Mouse (Mus musculus) liver, embryonic 14.5 days (tissue): ENCODE results near the gene Atp2a3. TPM values are rescaled to one million over a fixed set of nuclear protein-coding genes. Genes with fewer than 3 reads are reported as not detected.

Source experiments
- ATAC-seq: fragments of 200-750 bp; cut with Nextera tagmentation; 2 replicates; pipeline ENCODE4 v1.8.0; 2017; ENCODE audit warnings: moderate number of reproducible peaks, mild to moderate bottlenecking, moderate library complexity; ENCODE audit not compliant: insufficient read depth
- DNase-seq, 3 experiments: peaks; one replicate each; pipeline ENCODE4 v3.0.0-alpha.2; 2012 to 2013; ENCODE audit warnings: low read depth in 3 of 3, low spot score in 3 of 3
- H3K27ac ChIP-seq: fragments of 300-500 bp; sonication (generic); 2 replicates; pipeline ENCODE4 v1.5.1; 2014; ENCODE audit warnings: moderate library complexity, mild to moderate bottlenecking, control low read depth, inconsistent platforms
- H3K27me3 ChIP-seq: fragments of 300-500 bp; sonication (generic); 2 replicates; pipeline ENCODE4 v1.6.1; 2014; ENCODE audit warnings: mild to moderate bottlenecking, low read length, moderate library complexity; ENCODE audit not compliant: control insufficient read depth, insufficient read depth
- H3K36me3 ChIP-seq: fragments of 300-500 bp; sonication (generic); replicated peaks from 2 replicates; pipeline ENCODE4 v1.6.1; 2014; ENCODE audit warnings: low read depth; ENCODE audit not compliant: control insufficient read depth, insufficient read depth
- H3K4me1 ChIP-seq, 2 experiments: fragments of 200-500 bp in 1 of 2; fragments of 300-500 bp in 1 of 2; sonication (generic) in 1 of 2; replicated peaks; 2 replicates each; pipeline ENCODE4 v1.6.1; 2012 to 2014; ENCODE audit warnings: antibody characterized with exemption in 1 of 2, inconsistent platforms in 1 of 2, low read length in 1 of 2; ENCODE audit not compliant: control insufficient read depth in 2 of 2, insufficient read depth in 2 of 2
- H3K4me2 ChIP-seq: fragments of 300-500 bp; sonication (generic); 2 replicates; pipeline ENCODE4 v1.6.1; 2014; ENCODE audit warnings: low read depth, mild to moderate bottlenecking, control low read depth, moderate library complexity
- H3K4me3 ChIP-seq, 2 experiments: fragments of 200-500 bp in 1 of 2; fragments of 300-500 bp in 1 of 2; sonication (generic) in 1 of 2; 2 replicates each; pipeline ENCODE4 v1.5.1; 2012 to 2014; ENCODE audit warnings: low read depth in 2 of 2, low read length in 2 of 2, mild to moderate bottlenecking in 2 of 2, control low read depth in 1 of 2, inconsistent platforms in 1 of 2, moderate library complexity in 1 of 2; ENCODE audit not compliant: insufficient read depth in 1 of 2
- H3K9ac ChIP-seq: fragments of 300-500 bp; sonication (generic); replicated peaks from 2 replicates; pipeline ENCODE4 v1.6.1; 2014; ENCODE audit warnings: mild to moderate bottlenecking, control low read depth, moderate library complexity
- H3K9me3 ChIP-seq: fragments of 300-500 bp; sonication (generic); 2 replicates; pipeline ENCODE4 v1.6.1; 2016; ENCODE audit warnings: low read length, mixed read lengths; ENCODE audit not compliant: control insufficient read depth
- CTCF ChIP-seq: IDR thresholded peaks from 2 replicates; pipeline ENCODE4 v1.5.1; 2016; ENCODE audit warnings: antibody characterized with exemption, low read depth, control low read depth
- EP300 ChIP-seq: IDR thresholded peaks from 2 replicates; pipeline ENCODE4 v1.6.1; 2016; ENCODE audit warnings: antibody characterized with exemption, low read depth
- WGBS: fragments of 180-500 bp; shearing (Covaris S2); extraction: QIAGEN DNeasy Blood & Tissue Kit; methylation state at CpG from one replicate; pipeline ENCODE4 v1.1.7; 2014; ENCODE audit not compliant: insufficient replicate concordance; 5-methylcytosine and 5-hydroxymethylcytosine counted together
- polyA plus RNA-seq, 2 experiments: library from polyadenylated mRNA; depleted of rRNA in 1 of 2; stranded (reverse) in 1 of 2; unstranded in 1 of 2; fragments of >200 nt; fragmentation: Nextera tagmentation in 1 of 2; extraction: Ambion mirVana in 1 of 2; gene quantifications; 2 replicates each; pipeline versions ENCODE4 v1.2.1 to v1.2.3; 2012 to 2014

Gene Atp2a3
- polyA plus RNA-seq, 2 experiments: 6.4 to 6.7 TPM

- no peak overlapping the region for H3K4me2 ChIP-seq
- no peaks in the 10 kb centered on the region for H3K9me3 ChIP-seq
- H3K4me1 ChIP-seq: peaks cover 2 to 15% of the 10 kb centered on the region in 2 experiments; a peak in 2 of 4 replicates
- H3K4me3 ChIP-seq: no peak overlapping the region
- ATAC-seq (peak; percentile 18; the same call in 1 of the 2 replicates), DNase-seq (no peak)
- TF ChIP-seq EP300 (no peak), CTCF (no peak)
- H3K27me3 ChIP-seq: no peaks in the 10 kb centered on the region
- no peak overlapping the region for H3K27ac ChIP-seq
- H3K9ac ChIP-seq: no peak overlapping the region
- no peaks in the 10 kb centered on the region for H3K36me3 ChIP-seq
- WGBS: 10% methylated on average over 6 of the region's 6 CpGs
These were observed 15.0 kb upstream of the Atp2a3 start for GRCm38 (mm10) chr11:72945875-72946559.

- no peak overlapping the region for H3K9ac ChIP-seq
- H3K27me3 ChIP-seq: no peaks in the 10 kb centered on the region
- no peaks in the 10 kb centered on the region for H3K9me3 ChIP-seq
- H3K27ac ChIP-seq: no peak overlapping the region
- DNase-seq: no peak
- no peaks in the 10 kb centered on the region for H3K36me3 ChIP-seq
- H3K4me1 ChIP-seq: peaks cover 2 to 16% of the 10 kb centered on the region in 2 experiments; a peak in 2 of 4 replicates
- no peak overlapping the region for H3K4me2 ChIP-seq
- no peak for ATAC-seq
- WGBS: 10% methylated on average over 6 of the region's 6 CpGs
- TF ChIP-seq EP300: no peak
- H3K4me3 ChIP-seq: no peak overlapping the region
These were observed 14.3 kb upstream of the Atp2a3 start for GRCm38 (mm10) chr11:72946560-72947119.

GRCm38 (mm10) chr11:72947840-72948239 is 13.1 kb upstream of the Atp2a3 start:
- Histone ChIP-seq H3K4me1 (peaks cover 2 to 22% of the 10 kb centered on the region in 2 experiments; a peak in 2 of 4 replicates), H3K4me3 (no peak overlapping the region), H3K9me3 (no peaks in the 10 kb centered on the region), H3K27ac (no peak overlapping the region), H3K9ac (no peak overlapping the region), H3K27me3 (no peaks in the 10 kb centered on the region), H3K4me2 (no peak overlapping the region), H3K36me3 (no peaks in the 10 kb centered on the region)
- WGBS: 66% methylated on average over 11 of the region's 11 CpGs
- TF ChIP-seq EP300 (no peak), CTCF (no peak)
- ATAC-seq (no peak), DNase-seq (no peak)

- no peaks in the 10 kb centered on the region for H3K9me3 ChIP-seq
- ATAC-seq (no peak), DNase-seq (no peak)
- H3K4me3 ChIP-seq: no peak overlapping the region
- peaks cover 2 to 22% of the 10 kb centered on the region in 2 experiments; a peak in 2 of 4 replicates for H3K4me1 ChIP-seq
- H3K9ac ChIP-seq: no peak overlapping the region
- no peaks in the 10 kb centered on the region for H3K36me3 ChIP-seq
- no peak overlapping the region for H3K27ac ChIP-seq
- H3K4me2 ChIP-seq: no peak overlapping the region
- no peak for TF ChIP-seq CTCF
- no peak for TF ChIP-seq EP300
- H3K27me3 ChIP-seq: no peaks in the 10 kb centered on the region
- 47% methylated on average over 7 of the region's 7 CpGs for WGBS
These were observed 12.7 kb upstream of the Atp2a3 start for GRCm38 (mm10) chr11:72948254-72948653.

- Histone ChIP-seq H3K36me3 (no peaks in the 10 kb centered on the region), H3K4me2 (no peak overlapping the region), H3K27ac (no peak overlapping the region), H3K27me3 (no peaks in the 10 kb centered on the region), H3K9ac (no peak overlapping the region), H3K4me1 (peaks cover 0 to 29% of the 10 kb centered on the region in 2 experiments; a peak in 2 of 4 replicates), H3K9me3 (no peaks in the 10 kb centered on the region), H3K4me3 (no peak overlapping the region)
- no peak for ATAC-seq
- TF ChIP-seq EP300 (no peak), CTCF (no peak)
- WGBS: 46% methylated on average over 22 of the region's 22 CpGs
- DNase-seq: no peak
These were observed 9.6 kb upstream of the Atp2a3 start for GRCm38 (mm10) chr11:72951137-72952000.
